Mouse (Mus musculus) liver, embryonic 11.5 days (tissue): ENCODE measurements at regions not wholly inside any gene's neighbourhood (a gene's known extent, or its start where the extent isn't known, plus 50 kb on each side); places are given as distances from the start of the nearest gene placed in this dataset.
"Not testable (repeated sequence)": the region's sequence is repeated elsewhere in the genome, so short reads cannot be mapped to it uniquely, and the experiment has no call there.

ENCODE experiments used
- ATAC-seq: fragments of 200-750 bp; cut with Nextera tagmentation; replicated peaks from 2 replicates; pipeline ENCODE4 v1.8.0; 2017; ENCODE audit warnings: moderate number of reproducible peaks, mild to moderate bottlenecking, moderate TSS enrichment, moderate library complexity; ENCODE audit not compliant: low FRiP score
- DNase-seq: peaks from one replicate; pipeline ENCODE4 v3.0.0-alpha.2; 2017; ENCODE audit warnings: low spot score
- H3K27ac ChIP-seq: fragments of 300-500 bp; sonication (generic); 2 replicates; pipeline ENCODE4 v1.5.1; 2014; ENCODE audit warnings: mild to moderate bottlenecking, low read depth, low read length, control low read depth
- H3K27me3 ChIP-seq: fragments of 300-500 bp; sonication (generic); replicated peaks from 2 replicates; pipeline ENCODE4 v1.6.1; 2014; ENCODE audit warnings: low read length, mixed read lengths; ENCODE audit not compliant: control insufficient read depth, insufficient read depth
- H3K36me3 ChIP-seq: fragments of 300-500 bp; sonication (generic); 2 replicates; pipeline ENCODE4 v1.6.1; 2014; ENCODE audit warnings: mild to moderate bottlenecking, low read length, moderate library complexity, mixed read lengths; ENCODE audit not compliant: control insufficient read depth, insufficient read depth
- H3K4me1 ChIP-seq: fragments of 300-500 bp; sonication (generic); replicated peaks from 2 replicates; pipeline ENCODE4 v1.6.1; 2014; ENCODE audit warnings: low read length, mixed read lengths; ENCODE audit not compliant: control insufficient read depth, insufficient read depth
- H3K4me2 ChIP-seq: fragments of 300-500 bp; sonication (generic); 2 replicates; pipeline ENCODE4 v1.6.1; 2014; ENCODE audit warnings: mild to moderate bottlenecking, control low read depth, moderate library complexity
- H3K4me3 ChIP-seq: fragments of 300-500 bp; sonication (generic); 2 replicates; pipeline ENCODE4 v1.5.1; 2014; ENCODE audit warnings: low read depth, low read length, control low read depth
- H3K9ac ChIP-seq: fragments of 300-500 bp; sonication (generic); 2 replicates; pipeline ENCODE4 v1.6.1; 2014; ENCODE audit warnings: low read depth, low read length, control low read depth
- H3K9me3 ChIP-seq: fragments of 300-500 bp; sonication (generic); 2 replicates; pipeline ENCODE4 v1.6.1; 2016; ENCODE audit warnings: low read length, inconsistent platforms, mixed read lengths; ENCODE audit not compliant: control insufficient read depth
- WGBS: fragments of 180-500 bp; shearing (Covaris S2); extraction: QIAGEN DNeasy Blood & Tissue Kit; methylation state at CpG from one replicate; pipeline ENCODE4 v1.1.7; 2014; 5-methylcytosine and 5-hydroxymethylcytosine counted together

- no peak overlapping the region for H3K9ac ChIP-seq
Measured at GRCm38 (mm10) chr9:32940919-32941767, 305.1 kb downstream of the Ets1 start.

GRCm38 (mm10) chr9:32941768-32942030 is 305.7 kb downstream of the Ets1 start:
- no peak overlapping the region for H3K4me3 ChIP-seq
- H3K4me1 ChIP-seq = no peaks in the 10 kb centered on the region; the same call in none of the 2 replicates
- H3K36me3 ChIP-seq = no peaks in the 10 kb centered on the region
- ATAC-seq (no peak), DNase-seq (no peak)
- no peak overlapping the region for H3K27ac ChIP-seq
- H3K9me3 ChIP-seq = no peaks in the 10 kb centered on the region
- H3K4me2 ChIP-seq = no peak overlapping the region
- no peaks in the 10 kb centered on the region for H3K27me3 ChIP-seq
- H3K9ac ChIP-seq = no peak overlapping the region

More at GRCm38 (mm10) chr9:32940919-32941767, 305.1 kb downstream of the Ets1 start:
- no peaks in the 10 kb centered on the region for H3K36me3 ChIP-seq
- H3K27me3 ChIP-seq = no peaks in the 10 kb centered on the region
- H3K9me3 ChIP-seq = no peaks in the 10 kb centered on the region
- ATAC-seq (0 out of 2 replicates have a peak, but pooled peaks have one; percentile 34), DNase-seq (no peak)
- 43% methylated on average over 12 of the region's 12 CpGs for WGBS
- no peak overlapping the region for H3K4me3 ChIP-seq
- H3K4me2 ChIP-seq = peak overlapping the region; percentile 77; the same call in 1 of the 2 replicates
- H3K27ac ChIP-seq = peak overlapping the region; percentile 25; the same call in 1 of the 2 replicates
- H3K4me1 ChIP-seq = no peaks in the 10 kb centered on the region; the same call in none of the 2 replicates

DNA sequence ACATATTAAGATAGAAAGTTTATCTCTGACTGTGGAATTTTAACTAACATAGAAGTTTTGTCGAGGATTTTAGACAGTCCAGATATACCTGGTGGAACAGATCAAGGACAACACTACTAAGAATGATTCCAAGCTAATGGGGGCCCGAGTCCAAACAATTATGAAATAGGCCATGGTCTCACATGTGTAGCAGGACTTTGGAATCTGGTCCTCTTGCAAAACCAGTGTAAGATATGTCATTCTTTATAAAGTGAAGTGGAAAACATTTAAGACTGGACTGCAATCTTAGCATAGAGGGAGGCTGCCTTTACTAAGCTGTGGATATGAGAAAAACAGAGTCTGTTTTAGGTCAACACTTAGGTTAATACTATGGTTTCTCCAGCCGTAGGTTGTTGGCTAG is 311.2 kb downstream of the Ets1 start:
- Histone ChIP-seq H3K4me1 (no peaks in the 10 kb centered on the region), H3K4me2 (no peak overlapping the region), H3K27me3 (no peaks in the 10 kb centered on the region), H3K4me3 (no peak overlapping the region), H3K9ac (no peak overlapping the region), H3K36me3 (no peaks in the 10 kb centered on the region), H3K27ac (no peak overlapping the region), H3K9me3 (no peaks in the 10 kb centered on the region)
- DNase-seq (no peak), ATAC-seq (no peak)
- WGBS = 79% methylated on average over 3 of the region's 3 CpGs

DNA sequence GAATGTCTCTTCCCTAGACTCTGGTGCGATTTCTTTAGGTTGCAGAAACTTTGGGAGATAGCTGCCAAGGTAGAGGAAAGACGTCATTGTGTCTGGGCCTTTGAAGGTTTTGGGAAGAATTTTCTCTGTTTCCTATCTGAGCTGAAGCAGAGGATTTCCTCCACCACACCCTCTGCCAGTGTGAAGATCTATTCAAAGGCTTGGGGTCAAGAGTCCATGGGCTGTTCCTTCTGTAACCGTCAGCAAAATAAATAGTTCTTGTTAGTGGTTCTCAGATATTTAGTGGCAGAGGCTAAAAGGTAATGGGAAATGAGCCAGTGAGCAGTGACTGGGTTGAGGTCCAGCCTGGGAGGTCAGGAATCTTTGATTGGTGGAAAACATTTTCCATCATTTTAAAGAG is 313.0 kb downstream of the Ets1 start:
- H3K9ac ChIP-seq = no peak overlapping the region
- no peak overlapping the region for H3K4me2 ChIP-seq
- no peaks in the 10 kb centered on the region for H3K36me3 ChIP-seq
- H3K9me3 ChIP-seq = 0 out of 2 replicates have a peak, but pooled peaks cover 2% of the 10 kb centered on the region
- H3K27me3 ChIP-seq = no peaks in the 10 kb centered on the region
- H3K4me1 ChIP-seq = no peaks in the 10 kb centered on the region
- DNase-seq (no peak), ATAC-seq (no peak)
- H3K4me3 ChIP-seq = no peak overlapping the region
- WGBS = 41% methylated on average over 3 of the region's 3 CpGs
- no peak overlapping the region for H3K27ac ChIP-seq

GRCm38 (mm10) chr9:32958716-32959115 is 322.7 kb downstream of the Ets1 start:
- Histone ChIP-seq H3K9me3 (no peaks in the 10 kb centered on the region), H3K36me3 (no peaks in the 10 kb centered on the region), H3K4me2 (no peak overlapping the region), H3K4me3 (no peak overlapping the region), H3K27ac (no peak overlapping the region), H3K9ac (no peak overlapping the region), H3K4me1 (no peaks in the 10 kb centered on the region), H3K27me3 (no peaks in the 10 kb centered on the region)
- DNase-seq (no peak), ATAC-seq (no peak)
- 82% methylated on average over 3 of the region's 3 CpGs for WGBS

- not testable (repeated sequence) for DNase-seq, H3K4me2 ChIP-seq, H3K9me3 ChIP-seq, H3K36me3 ChIP-seq, H3K4me3 ChIP-seq, H3K27ac ChIP-seq, H3K4me1 ChIP-seq, ATAC-seq, H3K27me3 ChIP-seq, H3K9ac ChIP-seq
Measured at GRCm38 (mm10) chr9:32959468-32959867, 323.4 kb downstream of the Ets1 start.

- Histone ChIP-seq H3K27ac (no peak overlapping the region), H3K9me3 (no peaks in the 10 kb centered on the region), H3K4me1 (no peaks in the 10 kb centered on the region), H3K9ac (no peak overlapping the region), H3K36me3 (no peaks in the 10 kb centered on the region), H3K4me3 (no peak overlapping the region), H3K27me3 (no peaks in the 10 kb centered on the region), H3K4me2 (no peak overlapping the region)
- DNase-seq (no peak), ATAC-seq (no peak)
- WGBS = 73% methylated on average over 5 of the region's 5 CpGs
Measured at GRCm38 (mm10) chr9:32962679-32963205, 326.7 kb downstream of the Ets1 start.

GRCm38 (mm10) chr9:32968446-32968845 is 332.4 kb downstream of the Ets1 start:
- Histone ChIP-seq H3K4me3 (no peak overlapping the region), H3K4me1 (no peaks in the 10 kb centered on the region), H3K36me3 (no peaks in the 10 kb centered on the region), H3K27ac (no peak overlapping the region), H3K9me3 (no peaks in the 10 kb centered on the region), H3K27me3 (no peaks in the 10 kb centered on the region), H3K9ac (no peak overlapping the region), H3K4me2 (no peak overlapping the region)
- no peak for DNase-seq
- WGBS = 74% methylated on average over 2 of the region's 2 CpGs
- no peak for ATAC-seq

GRCm38 (mm10) chr9:32971421-32971820 is 335.4 kb downstream of the Ets1 start:
- no peaks in the 10 kb centered on the region for H3K36me3 ChIP-seq
- ATAC-seq (no peak), DNase-seq (no peak)
- no peaks in the 10 kb centered on the region for H3K27me3 ChIP-seq
- no peak overlapping the region for H3K9ac ChIP-seq
- H3K9me3 ChIP-seq = no peaks in the 10 kb centered on the region
- H3K4me1 ChIP-seq = no peaks in the 10 kb centered on the region
- no peak overlapping the region for H3K27ac ChIP-seq
- WGBS = 80% methylated on average over 5 of the region's 5 CpGs
- no peak overlapping the region for H3K4me2 ChIP-seq
- no peak overlapping the region for H3K4me3 ChIP-seq
